Mouse (Mus musculus): Measurements from ENCODE around the gene Fcna.

DNA sequence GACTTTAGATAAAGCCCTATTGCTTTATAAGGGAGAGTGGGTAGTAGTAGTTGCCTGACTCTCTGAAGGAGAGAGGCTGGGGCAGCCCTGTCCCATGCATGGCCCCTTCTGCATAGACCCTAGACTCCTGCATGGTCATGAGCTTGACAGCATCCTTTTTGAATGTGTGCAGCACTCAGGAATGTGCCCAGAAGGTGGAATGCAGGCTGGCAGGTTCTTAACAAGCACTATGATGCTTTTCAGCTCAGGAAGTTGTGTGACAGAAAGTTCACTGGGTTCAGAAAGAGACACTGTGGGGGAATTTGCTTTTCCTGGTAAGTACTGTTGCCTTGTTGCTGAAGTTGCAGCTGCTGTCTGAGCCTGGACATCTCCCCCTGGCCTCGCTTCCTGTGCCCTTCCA, 26.7 kb upstream of the Fcna start:
- TF ChIP-seq CTCF (IDR thresholded peaks at IDR 0.05; ENCODE audit: borderline replicate concordance, extremely low read depth, insufficient read depth, insufficient read length) (no peak), POLR2A (IDR thresholded peaks at IDR 0.05; ENCODE audit: borderline replicate concordance, extremely low read depth, insufficient read depth, insufficient read length, poor library complexity, severe bottlenecking) (no peak)

Data from brain, embryonic 14.5 days (tissue).